Mouse (Mus musculus) G1E-ER4 (cell line): ENCODE data around the gene Tfip11. TPM values are rescaled to one million over a fixed set of nuclear protein-coding genes. Genes with fewer than 3 reads are reported as not detected.

Source experiments
- GATA1 ChIP-seq: IDR thresholded peaks from one replicate; pipeline ENCODE4 v1.8.0; 2012; ENCODE audit warnings: low read length, inconsistent platforms
- polyA plus RNA-seq: library from polyadenylated mRNA; stranded (reverse); fragments of >175 nt; gene quantifications from 2 replicates; pipeline ENCODE4 v1.2.3, GENCODE M21; 2012

Tfip11 gene
- polyA plus RNA-seq, 1 experiment = 67.1 TPM

GRCm38 (mm10) chr5:112298226-112298988 is 27.8 kb upstream of the Tfip11 start:
- no peak for TF ChIP-seq GATA1

GRCm38 (mm10) chr5:112299399-112299798 is 26.8 kb upstream of the Tfip11 start:
- no peak for TF ChIP-seq GATA1

GRCm38 (mm10) chr5:112300112-112300511 is 26.0 kb upstream of the Tfip11 start:
- no peak for TF ChIP-seq GATA1

- TF ChIP-seq GATA1 = no peak
These were observed 25.3 kb upstream of the Tfip11 start for GRCm38 (mm10) chr5:112300721-112301308.

- TF ChIP-seq GATA1 = no peak
These were observed 24.5 kb upstream of the Tfip11 start for GRCm38 (mm10) chr5:112301694-112302093.

GRCm38 (mm10) chr5:112302310-112302709 is 23.8 kb upstream of the Tfip11 start:
- no peak for TF ChIP-seq GATA1

GRCm38 (mm10) chr5:112305842-112306241 is 20.3 kb upstream of the Tfip11 start:
- TF ChIP-seq GATA1 = no peak

- no peak for TF ChIP-seq GATA1
These were observed 12.8 kb upstream of the Tfip11 start for GRCm38 (mm10) chr5:112313222-112313885.

GRCm38 (mm10) chr5:112316468-112316867 is 9.7 kb upstream of the Tfip11 start:
- no peak for TF ChIP-seq GATA1

GRCm38 (mm10) chr5:112317328-112317727 is 8.8 kb upstream of the Tfip11 start:
- no peak for TF ChIP-seq GATA1

GRCm38 (mm10) chr5:112320379-112320778 is 5.8 kb upstream of the Tfip11 start:
- TF ChIP-seq GATA1 = no peak

- TF ChIP-seq GATA1 = no peak
These were observed 5.2 kb upstream of the Tfip11 start for GRCm38 (mm10) chr5:112320936-112321335.

- TF ChIP-seq GATA1 = no peak
These were observed 4.8 kb upstream of the Tfip11 start for GRCm38 (mm10) chr5:112321376-112321775.

- no peak for TF ChIP-seq GATA1
These were observed 2.9 kb upstream of the Tfip11 start for GRCm38 (mm10) chr5:112323246-112323645.

GRCm38 (mm10) chr5:112324637-112325545 is 1.3 kb upstream of the Tfip11 start:
- TF ChIP-seq GATA1 = no peak

- no peak for TF ChIP-seq GATA1
These were observed 370 bp downstream of the Tfip11 start for GRCm38 (mm10) chr5:112326446-112327009.
